Comparison of ENCODE assay signal across 18 mouse cellular contexts in the genomic region with DNA sequence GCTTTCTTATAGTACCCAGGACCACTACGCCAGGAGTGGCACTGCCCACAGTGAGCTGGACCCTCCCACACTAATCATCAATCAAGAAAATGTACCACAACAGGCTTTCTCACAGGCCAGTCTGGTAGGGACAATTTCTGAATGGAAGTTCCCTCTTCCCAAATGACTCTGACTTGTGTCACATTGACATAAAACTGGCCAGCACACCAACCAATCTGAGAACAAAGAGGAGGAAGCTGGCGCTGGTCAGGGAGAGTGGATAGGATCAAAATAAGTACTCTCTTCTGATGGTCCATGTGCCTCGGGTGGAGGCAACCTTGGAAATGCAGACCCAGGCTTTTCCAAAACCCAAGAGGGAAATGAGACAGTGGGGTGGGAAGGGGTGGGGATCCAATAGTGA. TPM values are rescaled to one million over a fixed set of nuclear protein-coding genes. Genes with fewer than 3 reads are reported as not detected.
"Had no signal": no experiment of that assay in that cellular context is flagged by ENCODE, and none has a peak within 500 bp of the region (broad histone marks: within the 10 kb centered on the region; RNA-seq: fewer than 3 reads in every experiment).

No protein-coding gene starts in this region.

- H3K4me1 ChIP-seq: neural tube, embryonic 13.5 days; neural tube, embryonic 15.5 days; stomach, embryonic 15.5 days had no signal

- H3K36me3 ChIP-seq: neural tube, embryonic 13.5 days; neural tube, embryonic 15.5 days; stomach, embryonic 15.5 days had no signal

- H3K27ac ChIP-seq: neural tube, embryonic 13.5 days; neural tube, embryonic 15.5 days; stomach, embryonic 15.5 days; stomach, postnatal 0 days had no signal

- H3K9me3 ChIP-seq: neural tube, embryonic 13.5 days; neural tube, embryonic 15.5 days; stomach, embryonic 15.5 days had no signal

- H3K9ac ChIP-seq: neural tube, embryonic 13.5 days; neural tube, embryonic 15.5 days; stomach, embryonic 15.5 days had no signal

- H3K4me2 ChIP-seq: neural tube, embryonic 13.5 days; neural tube, embryonic 15.5 days; stomach, embryonic 15.5 days had no signal

- DNase-seq: retina, postnatal 1 day; right cerebral cortex, adult 18-20 months; right cerebral cortex, postnatal 14 days; right cerebral cortex, postnatal 25 days; right cerebral cortex, postnatal 4 days; spleen, adult 18-20 months; thymus, adult 18-20 months; thymus, adult 2 months; thymus, postnatal 14 days; thymus, postnatal 25 days; thymus, postnatal 36 days; thymus, postnatal 4 days had no signal

- H3K27me3 ChIP-seq: neural tube, embryonic 13.5 days; neural tube, embryonic 15.5 days; stomach, embryonic 15.5 days had no signal

- H3K4me3 ChIP-seq: neural tube, embryonic 13.5 days; neural tube, embryonic 15.5 days; stomach, embryonic 15.5 days had no signal

RNA-seq across cellular contexts. Expression of a gene that starts 26.5 kb away (rescaled TPM):
- total RNA-seq: neutrophil, adult 5-6 weeks had no signal
- polyA plus RNA-seq: small intestine, adult 2 months had no signal
